Mouse (Mus musculus): ENCODE measurements around the gene Exd1. TPM values are rescaled to one million over a fixed set of nuclear protein-coding genes. Genes with fewer than 3 reads are reported as not detected.

The Exd1 gene
- 0.07 and 0.17 TPM in 2 replicates for polyA plus RNA-seq (2016; fragmentation: Nextera tagmentation; extraction: Ambion mirVana)

GRCm38 (mm10) chr2:119547522-119548370 is at the start of gene Exd1, which contains the start of gene Chp1:
TSS of gene Exd1 (minus strand) at chr2:119547627.
TSS of gene Chp1 (plus strand) at chr2:119547697.
- Histone ChIP-seq H3K27ac (peak within 1 kb of the TSS; percentile 89), H3K4me2 (peak within 1 kb of the TSS; percentile 72), H3K36me3 (0 out of 2 replicates have a peak, but pooled peaks cover 2% of the 10 kb centered on the region), H3K4me1 (peaks cover 40% of the 10 kb centered on the region), H3K4me3 (peak within 1 kb of the TSS; percentile 89), H3K9ac (peak within 1 kb of the TSS; percentile 90), H3K27me3 (replicated peaks) (no peaks in the 10 kb centered on the region), H3K9me3 (replicated peaks) (no peaks in the 10 kb centered on the region)
- peak; percentile 95 for ATAC-seq
- under 1% methylated on average over 55 of the region's 57 CpGs for WGBS (ENCODE audit: insufficient replicate concordance)

DNA sequence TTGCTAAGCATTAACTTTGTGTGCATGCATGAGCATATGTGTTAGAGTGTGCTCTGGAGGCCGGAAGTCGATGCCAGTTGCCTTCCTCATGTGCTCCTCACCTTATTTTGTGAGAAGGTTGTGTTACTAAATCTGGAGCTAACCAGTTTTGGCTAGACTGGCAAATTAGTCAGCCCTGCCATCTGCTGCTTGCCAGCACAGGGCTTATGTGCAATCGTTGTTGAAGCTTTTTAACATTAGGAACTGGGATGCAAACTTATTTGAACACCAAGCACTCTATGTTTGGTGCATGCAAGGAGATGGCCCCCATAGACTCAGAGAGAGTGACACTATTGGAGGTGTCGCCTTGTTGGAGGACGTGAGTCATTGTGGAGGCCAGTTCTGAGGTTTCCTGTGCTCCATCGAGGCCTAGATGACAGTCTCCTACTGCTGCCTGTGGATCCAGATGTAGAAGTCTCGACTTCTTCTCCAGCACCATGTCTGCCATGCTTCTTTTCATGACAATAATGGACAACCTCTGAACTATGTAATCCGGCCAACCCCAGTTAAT is 49.4 kb upstream of the Exd1 start:
- Histone ChIP-seq H3K4me1 (peaks cover 55% of the 10 kb centered on the region), H3K27me3 (replicated peaks) (no peaks in the 10 kb centered on the region), H3K36me3 (peaks cover 56% of the 10 kb centered on the region), H3K4me2 (peak overlapping the region; percentile 74), H3K27ac (no peak overlapping the region), H3K9me3 (replicated peaks) (no peaks in the 10 kb centered on the region), H3K9ac (peak overlapping the region; percentile 95; the same call in 1 of the 2 replicates), H3K4me3 (peak overlapping the region; percentile 87; the same call in 1 of the 2 replicates)
- WGBS (ENCODE audit: insufficient replicate concordance) = 60% methylated on average over 8 of the region's 8 CpGs
- no peak for ATAC-seq

- H3K27me3 ChIP-seq (replicated peaks) = no peaks in the 10 kb centered on the region
- ATAC-seq = no peak
- H3K4me1 ChIP-seq = peaks cover 42% of the 10 kb centered on the region
- peak overlapping the region; percentile 94 for H3K27ac ChIP-seq
- no peaks in the 10 kb centered on the region for H3K9me3 ChIP-seq (replicated peaks)
- H3K9ac ChIP-seq = peak overlapping the region; percentile 95
- H3K4me2 ChIP-seq = peak overlapping the region; percentile 74
- peaks cover 48% of the 10 kb centered on the region for H3K36me3 ChIP-seq
- 30% methylated on average over 4 of the region's 4 CpGs for WGBS (ENCODE audit: insufficient replicate concordance)
- peak overlapping the region; percentile 87 for H3K4me3 ChIP-seq
Observed at GRCm38 (mm10) chr2:119595308-119595707, 47.9 kb upstream of the Exd1 start.

DNA sequence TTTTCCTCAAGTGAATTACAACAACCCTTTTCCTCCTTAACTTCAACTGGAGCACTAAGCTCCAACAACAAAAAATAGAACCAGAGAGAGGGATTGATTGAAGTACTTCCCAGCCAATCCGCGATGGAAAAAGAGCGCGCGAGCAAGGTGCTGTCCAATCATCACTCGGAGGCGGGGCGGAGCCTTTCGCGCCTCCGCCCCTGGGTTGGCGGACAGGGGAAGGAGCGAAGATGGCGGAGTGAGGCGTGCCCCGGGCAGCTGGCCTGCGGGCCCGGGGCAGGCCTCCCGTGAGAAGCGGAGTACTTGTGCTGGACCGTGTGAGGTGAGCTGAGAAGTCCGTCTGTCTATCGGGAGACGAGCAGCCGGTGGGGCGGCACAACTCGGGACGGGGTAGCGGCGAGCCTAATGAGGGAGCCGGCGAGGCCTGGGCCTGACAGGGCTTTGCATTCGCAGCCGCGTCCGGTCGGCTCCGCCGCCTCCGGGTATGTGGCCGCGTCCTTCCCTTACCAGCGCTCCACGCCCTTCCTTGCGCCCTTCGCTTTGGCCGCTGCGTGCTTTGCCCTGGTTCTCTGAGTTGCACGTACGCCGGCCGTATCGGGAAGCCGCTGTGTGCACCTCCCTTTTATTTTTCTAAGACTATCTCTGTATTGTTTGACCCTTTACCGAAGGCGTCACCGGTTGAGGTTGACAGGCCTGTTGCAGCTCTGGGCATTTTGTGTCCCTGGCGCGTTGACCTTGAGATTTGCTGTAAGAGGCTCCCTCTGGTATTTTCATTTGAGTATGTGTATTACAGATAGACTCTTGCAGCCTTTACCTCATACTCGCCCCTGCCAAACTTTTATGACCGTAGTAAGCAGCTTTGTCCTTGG is 46.9 kb upstream of the Exd1 start:
- peak overlapping the region; percentile 94 for H3K27ac ChIP-seq
- H3K36me3 ChIP-seq = peaks cover 39% of the 10 kb centered on the region
- ATAC-seq = peak; percentile 95
- peaks cover 35% of the 10 kb centered on the region for H3K4me1 ChIP-seq
- H3K9me3 ChIP-seq (replicated peaks) = no peaks in the 10 kb centered on the region
- H3K9ac ChIP-seq = peak overlapping the region; percentile 95
- H3K4me2 ChIP-seq = peak overlapping the region; percentile 74
- no peaks in the 10 kb centered on the region for H3K27me3 ChIP-seq (replicated peaks)
- under 1% methylated on average over 60 of the region's 61 CpGs for WGBS (ENCODE audit: insufficient replicate concordance)
- H3K4me3 ChIP-seq = peak overlapping the region; percentile 87

DNA sequence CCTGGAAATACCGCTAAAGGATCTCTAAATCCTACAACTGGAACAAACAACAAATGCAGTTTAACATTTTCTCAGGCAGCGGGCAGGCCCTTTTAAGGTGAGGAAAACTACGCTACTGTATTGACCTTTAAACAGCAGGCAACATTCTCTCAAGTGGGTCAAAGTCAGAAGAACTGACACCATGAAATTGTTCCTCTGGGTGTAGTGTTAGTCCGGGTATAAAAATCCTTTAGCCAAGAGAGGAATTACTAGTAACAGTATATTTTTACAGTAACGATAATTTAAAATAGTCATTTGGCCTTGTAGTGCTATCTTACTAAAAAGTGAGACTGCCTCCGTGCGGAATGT is 46.3 kb upstream of the Exd1 start:
- peak; percentile 26 for ATAC-seq
- 12% methylated on average over 7 of the region's 7 CpGs for WGBS (ENCODE audit: insufficient replicate concordance)
- H3K36me3 ChIP-seq = peaks cover 33% of the 10 kb centered on the region
- no peaks in the 10 kb centered on the region for H3K27me3 ChIP-seq (replicated peaks)
- H3K9ac ChIP-seq = peak overlapping the region; percentile 95
- peak overlapping the region; percentile 74 for H3K4me2 ChIP-seq
- peak overlapping the region; percentile 94 for H3K27ac ChIP-seq
- H3K4me1 ChIP-seq = peaks cover 35% of the 10 kb centered on the region
- no peaks in the 10 kb centered on the region for H3K9me3 ChIP-seq (replicated peaks)
- peak overlapping the region; percentile 87 for H3K4me3 ChIP-seq

DNA sequence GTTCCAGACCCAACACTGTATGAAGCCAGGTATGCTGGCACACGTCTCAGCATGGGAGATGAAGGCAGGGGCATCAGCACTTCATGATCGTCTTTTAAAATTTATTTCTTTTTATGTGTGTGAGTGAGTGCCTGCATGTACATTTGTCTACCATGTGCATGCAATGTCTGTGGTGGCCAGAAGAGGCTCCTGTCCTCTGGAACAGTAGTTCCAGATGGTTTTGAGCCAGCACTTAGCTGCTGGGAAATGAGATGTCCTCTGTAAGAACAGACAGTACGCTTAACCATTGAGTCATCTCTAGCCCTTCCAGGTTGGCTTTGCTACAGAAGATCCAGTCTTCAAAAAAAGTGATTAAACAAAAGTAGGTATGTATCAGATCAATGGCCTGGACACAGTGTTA is 43.8 kb upstream of the Exd1 start:
- 78% methylated on average over 3 of the region's 3 CpGs for WGBS (ENCODE audit: insufficient replicate concordance)
- Histone ChIP-seq H3K4me1 (peaks cover 15% of the 10 kb centered on the region), H3K9ac (no peak overlapping the region), H3K27me3 (replicated peaks) (no peaks in the 10 kb centered on the region), H3K36me3 (peaks cover 10% of the 10 kb centered on the region), H3K4me3 (no peak overlapping the region), H3K27ac (no peak overlapping the region), H3K9me3 (replicated peaks) (no peaks in the 10 kb centered on the region), H3K4me2 (no peak overlapping the region)
- ATAC-seq = no peak

- no peak overlapping the region for H3K27ac ChIP-seq
- no peaks in the 10 kb centered on the region for H3K27me3 ChIP-seq (replicated peaks)
- H3K9me3 ChIP-seq (replicated peaks) = no peaks in the 10 kb centered on the region
- H3K4me2 ChIP-seq = no peak overlapping the region
- peak; percentile 69 for ATAC-seq
- WGBS (ENCODE audit: insufficient replicate concordance) = 13% methylated on average over 4 of the region's 4 CpGs
- H3K9ac ChIP-seq = no peak overlapping the region
- no peak overlapping the region for H3K4me3 ChIP-seq
- H3K36me3 ChIP-seq = peaks cover 17% of the 10 kb centered on the region
- peaks cover 8% of the 10 kb centered on the region; the same call in 1 of the 2 replicates for H3K4me1 ChIP-seq
Observed at GRCm38 (mm10) chr2:119587383-119587782, 40.0 kb upstream of the Exd1 start.

DNA sequence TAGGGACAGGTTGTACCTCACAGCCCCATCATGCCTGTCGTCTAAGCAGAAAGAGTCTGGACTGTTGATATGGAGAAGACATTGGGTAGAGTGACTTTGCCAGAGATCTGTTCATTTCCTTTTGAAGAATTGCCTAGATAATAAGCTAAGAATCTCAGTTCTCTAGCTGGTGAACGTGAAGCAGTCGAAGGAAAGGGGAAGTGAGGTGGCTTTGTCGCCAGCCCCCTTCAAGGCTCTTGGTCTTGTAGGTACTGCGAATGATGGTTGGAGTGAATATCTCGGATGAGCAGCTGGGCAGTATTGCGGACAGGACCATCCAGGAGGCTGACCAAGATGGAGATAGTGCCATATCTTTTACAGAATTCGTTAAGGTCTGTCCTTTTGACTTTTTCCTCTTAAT is 36.9 kb upstream of the Exd1 start:
- Histone ChIP-seq H3K27ac (no peak overlapping the region), H3K4me3 (no peak overlapping the region), H3K4me2 (no peak overlapping the region), H3K36me3 (peaks cover 14% of the 10 kb centered on the region), H3K9me3 (replicated peaks) (no peaks in the 10 kb centered on the region), H3K27me3 (replicated peaks) (no peaks in the 10 kb centered on the region), H3K4me1 (peaks cover 8% of the 10 kb centered on the region; the same call in 1 of the 2 replicates), H3K9ac (no peak overlapping the region)
- 54% methylated on average over 8 of the region's 8 CpGs for WGBS (ENCODE audit: insufficient replicate concordance)
- no peak for ATAC-seq

DNA sequence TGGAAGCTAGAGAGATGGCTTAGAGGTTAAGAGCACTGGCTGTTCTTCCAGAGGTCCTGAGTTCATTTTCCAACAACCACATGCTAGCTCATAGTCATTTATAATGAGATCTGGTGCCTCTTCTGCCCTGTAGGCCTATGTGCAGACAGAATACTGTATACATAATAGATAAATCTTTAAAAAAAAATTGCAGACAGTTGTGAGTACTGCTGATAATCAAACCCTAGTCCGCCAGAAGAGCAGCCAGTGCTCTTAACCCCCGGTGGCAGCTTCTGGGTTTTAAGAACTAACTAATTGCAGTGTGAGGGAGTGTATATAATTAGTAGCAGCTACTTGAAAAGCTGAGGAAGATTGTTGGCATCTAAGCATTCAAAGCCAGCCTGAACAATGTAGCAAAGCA is 36.0 kb upstream of the Exd1 start:
- Histone ChIP-seq H3K4me2 (no peak overlapping the region), H3K36me3 (peaks cover 17% of the 10 kb centered on the region), H3K27ac (no peak overlapping the region), H3K9ac (0 out of 2 replicates have a peak overlapping the region, but pooled peaks have one; percentile 23), H3K9me3 (replicated peaks) (no peaks in the 10 kb centered on the region), H3K4me3 (no peak overlapping the region), H3K4me1 (peaks cover 8% of the 10 kb centered on the region; the same call in 1 of the 2 replicates), H3K27me3 (replicated peaks) (no peaks in the 10 kb centered on the region)
- no peak for ATAC-seq
- 35% methylated on average over 2 of the region's 2 CpGs for WGBS (ENCODE audit: insufficient replicate concordance)

GRCm38 (mm10) chr2:119581571-119581970 is 34.1 kb upstream of the Exd1 start:
- no peak overlapping the region for H3K9ac ChIP-seq
- no peak overlapping the region for H3K4me3 ChIP-seq
- H3K4me2 ChIP-seq = no peak overlapping the region
- no peak for ATAC-seq
- no peaks in the 10 kb centered on the region for H3K27me3 ChIP-seq (replicated peaks)
- H3K9me3 ChIP-seq (replicated peaks) = no peaks in the 10 kb centered on the region
- WGBS (ENCODE audit: insufficient replicate concordance) = 75% methylated on average over 3 of the region's 3 CpGs
- H3K36me3 ChIP-seq = peaks cover 17% of the 10 kb centered on the region
- H3K4me1 ChIP-seq = peaks cover 8% of the 10 kb centered on the region; the same call in 1 of the 2 replicates
- no peak overlapping the region for H3K27ac ChIP-seq

GRCm38 (mm10) chr2:119572471-119572870 is 25.0 kb upstream of the Exd1 start:
- Histone ChIP-seq H3K9ac (no peak overlapping the region), H3K4me1 (peaks cover 5% of the 10 kb centered on the region), H3K9me3 (replicated peaks) (no peaks in the 10 kb centered on the region), H3K4me2 (no peak overlapping the region), H3K27ac (no peak overlapping the region), H3K27me3 (replicated peaks) (no peaks in the 10 kb centered on the region), H3K36me3 (peaks cover 34% of the 10 kb centered on the region), H3K4me3 (no peak overlapping the region)
- 79% methylated on average over 1 of the region's 1 CpGs for WGBS (ENCODE audit: insufficient replicate concordance)
- no peak for ATAC-seq

All from liver, embryonic 12.5 days (tissue).